Mouse (Mus musculus) heart, embryonic 10.5 days (tissue): ENCODE measurements at regions not wholly inside any gene's neighbourhood (a gene's known extent, or its start where the extent isn't known, plus 50 kb on each side); places are given as distances from the start of the nearest gene placed in this dataset.

ENCODE experiments used
- DNase-seq: peaks from one replicate; pipeline ENCODE4 v3.0.0-alpha.2; 2017; ENCODE audit warnings: low spot score
- H3K27ac ChIP-seq: fragments of 300-500 bp; sonication (generic); 2 replicates; pipeline ENCODE4 v1.5.1; 2016; ENCODE audit warnings: mild to moderate bottlenecking
- H3K27me3 ChIP-seq: fragments of 300-500 bp; sonication (generic); 2 replicates; pipeline ENCODE4 v1.6.1; 2016; ENCODE audit warnings: mild to moderate bottlenecking; ENCODE audit not compliant: poor library complexity, insufficient read depth, severe bottlenecking
- H3K36me3 ChIP-seq: fragments of 300-500 bp; sonication (generic); 2 replicates; pipeline ENCODE4 v1.6.1; 2016; ENCODE audit warnings: mild to moderate bottlenecking, moderate library complexity
- H3K4me1 ChIP-seq: fragments of 300-500 bp; sonication (generic); 2 replicates; pipeline ENCODE4 v1.6.1; 2016; ENCODE audit warnings: mild to moderate bottlenecking
- H3K4me3 ChIP-seq: fragments of 300-500 bp; sonication (generic); 2 replicates; pipeline ENCODE4 v1.5.1; 2016; ENCODE audit warnings: mild to moderate bottlenecking, moderate library complexity
- H3K9me3 ChIP-seq: fragments of 300-500 bp; sonication (generic); 2 replicates; pipeline ENCODE4 v1.6.1; 2016; ENCODE audit warnings: mild to moderate bottlenecking, moderate library complexity
- WGBS: fragments of 180-500 bp; shearing (Covaris S2); methylation state at CpG from one replicate; pipeline ENCODE4 v1.1.7; 2016; 5-methylcytosine and 5-hydroxymethylcytosine counted together

DNA sequence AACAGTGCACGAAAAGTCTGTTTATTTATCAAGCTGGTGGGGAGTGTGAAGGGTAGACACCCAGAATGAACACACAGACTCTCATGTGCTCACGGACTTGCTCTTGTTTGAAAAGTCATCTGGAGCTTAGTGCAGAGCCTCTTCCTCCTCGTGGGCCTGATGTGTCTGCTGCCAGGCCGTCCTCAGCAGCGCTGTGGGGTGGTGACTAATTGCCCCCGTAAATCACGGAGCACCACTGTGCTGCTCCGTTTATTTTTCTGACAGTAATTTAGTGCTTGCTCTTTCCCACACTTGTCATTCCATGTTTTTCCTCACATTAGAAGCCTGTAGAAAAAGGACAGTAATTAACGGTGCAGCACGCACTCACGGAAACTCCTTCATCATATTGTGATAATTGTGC lies 51.2 kb upstream of the Gm17304 start:
- Histone ChIP-seq H3K27me3 (peaks cover 62% of the 10 kb centered on the region), H3K27ac (no peak overlapping the region), H3K9me3 (no peaks in the 10 kb centered on the region), H3K4me1 (peaks cover 10% of the 10 kb centered on the region), H3K36me3 (no peaks in the 10 kb centered on the region), H3K4me3 (no peak overlapping the region)
- DNase-seq, result no peak
- WGBS, result 51% methylated on average over 11 of the region's 11 CpGs

DNA sequence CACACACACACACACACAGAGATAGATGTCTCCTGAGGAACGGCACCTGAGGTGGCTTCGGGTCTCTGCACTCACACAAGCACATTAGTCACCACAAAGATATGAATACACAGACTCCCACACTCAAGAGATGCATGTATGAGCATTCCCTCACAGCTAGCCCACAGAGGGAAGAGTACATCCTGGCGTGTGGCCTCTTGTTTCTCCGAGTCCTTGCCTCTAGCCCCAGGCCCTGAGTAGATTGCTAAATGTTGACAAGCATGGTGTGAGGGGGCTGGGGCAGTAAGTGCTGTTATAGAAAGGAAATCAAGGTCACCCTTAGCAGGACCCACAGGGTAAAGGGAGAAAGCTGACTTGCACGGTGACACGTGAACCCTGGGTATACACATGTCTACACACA lies 69.6 kb upstream of the Gm17304 start:
- H3K27ac ChIP-seq, result no peak overlapping the region
- H3K36me3 ChIP-seq, result no peaks in the 10 kb centered on the region
- H3K9me3 ChIP-seq, result no peaks in the 10 kb centered on the region
- H3K4me3 ChIP-seq, result no peak overlapping the region
- WGBS, result 78% methylated on average over 6 of the region's 6 CpGs
- no peaks in the 10 kb centered on the region for H3K27me3 ChIP-seq
- no peak for DNase-seq
- 0 out of 2 replicates have a peak, but pooled peaks cover 9% of the 10 kb centered on the region for H3K4me1 ChIP-seq

GRCm38 (mm10) chr5:106537153-106537552 lies 71.7 kb upstream of the Gm17304 start:
- Histone ChIP-seq H3K27me3 (no peaks in the 10 kb centered on the region), H3K4me1 (0 out of 2 replicates have a peak, but pooled peaks cover 9% of the 10 kb centered on the region), H3K36me3 (no peaks in the 10 kb centered on the region), H3K27ac (no peak overlapping the region), H3K4me3 (no peak overlapping the region), H3K9me3 (no peaks in the 10 kb centered on the region)
- DNase-seq, result no peak
- WGBS, result 47% methylated on average over 6 of the region's 6 CpGs

DNA sequence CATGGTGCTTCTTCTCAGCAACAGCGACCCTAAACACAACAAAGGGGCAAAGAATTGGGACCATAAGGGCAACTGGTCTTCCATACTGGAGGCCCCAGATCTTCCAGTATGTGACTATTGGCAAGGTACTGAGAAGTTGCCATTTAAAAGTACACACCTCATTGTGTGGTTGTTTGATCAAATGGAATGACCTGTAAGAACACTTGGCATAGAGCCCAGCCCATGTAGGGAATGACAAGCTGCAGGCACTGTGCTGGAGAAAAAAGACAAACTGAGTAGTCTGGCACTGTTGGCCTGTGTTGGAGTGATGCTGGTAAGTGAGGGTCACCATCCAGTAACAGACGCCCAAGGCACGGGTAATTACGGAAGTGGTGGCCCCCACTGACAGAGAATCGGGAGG lies 72.8 kb upstream of the Gm17304 start:
- no peaks in the 10 kb centered on the region for H3K27me3 ChIP-seq
- H3K9me3 ChIP-seq, result no peaks in the 10 kb centered on the region
- H3K36me3 ChIP-seq, result no peaks in the 10 kb centered on the region
- DNase-seq, result no peak
- WGBS, result 70% methylated on average over 5 of the region's 5 CpGs
- H3K4me1 ChIP-seq, result 0 out of 2 replicates have a peak, but pooled peaks cover 9% of the 10 kb centered on the region
- no peak overlapping the region for H3K27ac ChIP-seq
- no peak overlapping the region for H3K4me3 ChIP-seq

- Histone ChIP-seq H3K4me3 (no peak overlapping the region), H3K4me1 (no peaks in the 10 kb centered on the region), H3K9me3 (no peaks in the 10 kb centered on the region), H3K27ac (no peak overlapping the region), H3K27me3 (0 out of 2 replicates have a peak, but pooled peaks cover 6% of the 10 kb centered on the region), H3K36me3 (no peaks in the 10 kb centered on the region)
- 87% methylated on average over 8 of the region's 8 CpGs for WGBS
- no peak for DNase-seq
Observed at GRCm38 (mm10) chr5:106528811-106529210, 70.8 kb upstream of the Barhl2 start.

DNA sequence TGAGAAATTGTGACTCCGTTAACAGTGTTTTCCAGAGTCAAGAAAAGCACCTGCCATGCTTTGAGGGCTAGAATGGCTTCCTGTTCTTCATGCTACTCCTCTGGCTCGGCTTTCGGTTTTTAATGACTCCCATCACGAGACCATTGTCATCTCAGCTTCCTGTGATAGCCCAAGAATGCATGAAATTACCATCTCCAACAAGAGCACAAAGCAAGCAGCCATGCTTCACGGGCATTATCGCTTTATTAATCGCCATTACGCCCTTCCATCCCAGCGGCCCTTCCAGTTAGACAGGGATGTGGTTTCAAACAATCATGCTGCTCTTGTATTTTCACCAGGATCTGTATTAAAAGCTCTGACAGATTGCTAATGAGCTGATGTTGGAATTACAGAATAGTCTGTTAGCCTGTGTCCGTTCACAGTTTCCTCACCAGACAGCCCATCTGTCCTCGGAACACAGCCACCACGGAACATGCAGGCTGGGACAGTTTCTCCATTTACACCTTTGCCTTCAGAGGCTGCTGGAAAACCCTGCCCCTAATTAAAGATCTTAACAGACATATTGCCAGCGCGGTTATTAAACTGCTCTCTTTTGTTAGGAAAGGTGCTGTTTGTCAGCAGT lies 69.5 kb upstream of the Barhl2 start:
- no peaks in the 10 kb centered on the region for H3K36me3 ChIP-seq
- no peaks in the 10 kb centered on the region for H3K4me1 ChIP-seq
- no peak for DNase-seq
- no peak overlapping the region for H3K4me3 ChIP-seq
- WGBS, result 75% methylated on average over 14 of the region's 14 CpGs
- no peak overlapping the region for H3K27ac ChIP-seq
- H3K27me3 ChIP-seq, result 0 out of 2 replicates have a peak, but pooled peaks cover 6% of the 10 kb centered on the region
- no peaks in the 10 kb centered on the region for H3K9me3 ChIP-seq

- Histone ChIP-seq H3K27me3 (no peaks in the 10 kb centered on the region), H3K36me3 (no peaks in the 10 kb centered on the region), H3K4me3 (no peak overlapping the region), H3K4me1 (no peaks in the 10 kb centered on the region), H3K9me3 (no peaks in the 10 kb centered on the region), H3K27ac (no peak overlapping the region)
- WGBS, result 84% methylated on average over 7 of the region's 7 CpGs
- no peak for DNase-seq
Observed at GRCm38 (mm10) chr5:106512423-106513089, 54.6 kb upstream of the Barhl2 start.

- Histone ChIP-seq H3K36me3 (no peaks in the 10 kb centered on the region), H3K4me3 (no peak overlapping the region), H3K27ac (no peak overlapping the region), H3K9me3 (no peaks in the 10 kb centered on the region), H3K27me3 (no peaks in the 10 kb centered on the region), H3K4me1 (peaks cover 4% of the 10 kb centered on the region; the same call in 1 of the 2 replicates)
- DNase-seq, result no peak
- 77% methylated on average over 5 of the region's 5 CpGs for WGBS
Observed at GRCm38 (mm10) chr5:106507901-106508300, 49.9 kb upstream of the Barhl2 start.
